Mouse (Mus musculus) C2C12 (cell line): ENCODE results near the gene Tomm20. TPM values are rescaled to one million over a fixed set of nuclear protein-coding genes. Genes with fewer than 3 reads are reported as not detected.
"Not testable (repeated sequence)": the region's sequence is repeated elsewhere in the genome, so short reads cannot be mapped to it uniquely, and the experiment has no call there.

Source experiments
- H3K27me3 ChIP-seq: one replicate; pipeline ENCODE4 v1.6.1; 2011; ENCODE audit not compliant: control insufficient read depth, insufficient read depth, insufficient read length
- H3K36me3 ChIP-seq: one replicate; pipeline ENCODE4 v1.6.1; 2011; ENCODE audit not compliant: control insufficient read depth, insufficient read depth
- H3K4me3 ChIP-seq: one replicate; pipeline ENCODE4 v1.5.1; 2011; ENCODE audit warnings: mild to moderate bottlenecking, control low read depth; ENCODE audit not compliant: poor library complexity, insufficient read depth, severe bottlenecking
- H3K79me2 ChIP-seq: one replicate; pipeline ENCODE4 v1.6.1; 2011; ENCODE audit not compliant: control insufficient read depth, insufficient read depth
- H3K79me3 ChIP-seq: one replicate; pipeline ENCODE4 v1.6.1; 2011; ENCODE audit warnings: low read depth, control low read depth
- H3ac ChIP-seq: one replicate; pipeline ENCODE3; 2011; ENCODE audit warnings: low read depth; ENCODE audit not compliant: control insufficient read depth, insufficient read length
- CEBPB ChIP-seq: IDR thresholded peaks from one replicate; pipeline ENCODE4 v1.6.1; 2011; ENCODE audit warnings: low read depth, mild to moderate bottlenecking, control low read depth, moderate library complexity
- CTCF ChIP-seq: IDR thresholded peaks from one replicate; pipeline ENCODE4 v1.5.1; 2011; ENCODE audit not compliant: control insufficient read depth, insufficient read depth, insufficient read length
- FOSL1 ChIP-seq: IDR thresholded peaks from one replicate; pipeline ENCODE4 v1.8.0; 2011; ENCODE audit warnings: mild to moderate bottlenecking, low read length; ENCODE audit not compliant: poor library complexity, insufficient read depth, severe bottlenecking
- MAX ChIP-seq: IDR thresholded peaks from one replicate; pipeline ENCODE4 v1.6.1; 2011; ENCODE audit warnings: mild to moderate bottlenecking, control low read depth
- MYOD1 ChIP-seq: IDR thresholded peaks from one replicate; pipeline ENCODE4 v1.6.1; 2011; ENCODE audit warnings: low read depth; ENCODE audit not compliant: control insufficient read depth, insufficient read length
- MYOG ChIP-seq: IDR thresholded peaks from one replicate; pipeline ENCODE4 v1.6.1; 2011; ENCODE audit not compliant: control insufficient read depth, insufficient read length; ENCODE audit errors: extremely low read depth
- USF1 ChIP-seq: IDR thresholded peaks from one replicate; pipeline ENCODE4 v1.6.1; 2011; ENCODE audit warnings: low read depth, mild to moderate bottlenecking, control low read depth, moderate library complexity
- polyA plus RNA-seq: library from polyadenylated mRNA; unstranded; fragments of >200 nt; fragmentation: generic; extraction: Trizol; gene quantifications from one replicate; pipeline ENCODE4 v1.2.1, GENCODE M21; 2012; ENCODE audit warnings: missing spikeins

Tomm20 gene
- polyA plus RNA-seq, 1 experiment = 255 TPM

DNA sequence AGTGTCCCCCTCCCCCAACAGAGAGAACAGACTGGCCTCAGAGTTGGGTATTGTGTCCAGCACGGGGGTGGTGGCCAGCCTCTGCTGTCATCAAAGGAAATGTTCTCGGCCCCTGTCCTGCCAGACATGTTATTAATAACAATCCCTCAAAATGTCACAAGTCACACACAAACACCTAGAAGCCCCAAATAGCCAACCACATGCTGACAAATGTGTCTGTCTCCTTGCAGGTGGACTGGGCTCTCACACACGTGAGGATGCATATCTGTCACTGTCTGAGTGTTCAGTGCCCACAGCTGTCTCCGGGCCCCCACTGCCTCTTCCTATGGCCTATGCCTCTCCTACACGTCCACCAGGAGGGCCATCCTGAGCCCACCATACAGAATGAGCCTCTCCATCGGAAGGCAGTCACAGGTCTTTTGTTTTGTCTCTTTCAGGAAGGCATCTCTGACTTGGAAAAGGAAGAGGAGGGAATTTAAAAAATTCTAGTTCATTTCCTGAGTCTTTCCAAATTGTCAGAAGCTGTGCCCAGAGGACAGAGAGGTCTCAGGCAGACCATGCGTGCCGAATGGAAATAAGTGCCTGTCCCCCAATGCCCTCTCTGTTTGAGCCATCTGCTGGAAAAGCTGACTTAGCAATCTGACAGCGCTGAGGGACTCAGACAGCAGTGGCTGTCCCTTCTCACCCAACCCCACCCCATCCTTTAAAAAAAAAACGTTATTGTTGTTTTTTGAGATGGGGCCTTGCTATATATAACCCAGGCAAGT is 30.9 kb downstream of the Tomm20 start:
- no peak overlapping the region for H3ac ChIP-seq
- no peaks in the 10 kb centered on the region for H3K36me3 ChIP-seq
- H3K79me3 ChIP-seq = no peaks in the 10 kb centered on the region
- no peak for TF ChIP-seq MYOG
- no peak for TF ChIP-seq CEBPB
- no peak for TF ChIP-seq CTCF
- TF ChIP-seq MYOD1 = no peak
- no peak for TF ChIP-seq MAX
- no peak for TF ChIP-seq USF1
- no peak for TF ChIP-seq FOSL1
- no peaks in the 10 kb centered on the region for H3K79me2 ChIP-seq
- no peaks in the 10 kb centered on the region for H3K27me3 ChIP-seq
- H3K4me3 ChIP-seq = no peak overlapping the region

- not testable (repeated sequence) for H3K4me3 ChIP-seq, H3K79me3 ChIP-seq, H3K27me3 ChIP-seq, H3K36me3 ChIP-seq, H3ac ChIP-seq, H3K79me2 ChIP-seq
Observed at GRCm38 (mm10) chr8:126914107-126914490, 31.5 kb downstream of the Tomm20 start.

GRCm38 (mm10) chr8:126913241-126914106 is 32.2 kb downstream of the Tomm20 start:
- Histone ChIP-seq H3ac (no peak overlapping the region), H3K4me3 (no peak overlapping the region), H3K79me3 (no peaks in the 10 kb centered on the region), H3K79me2 (no peaks in the 10 kb centered on the region), H3K36me3 (no peaks in the 10 kb centered on the region), H3K27me3 (no peaks in the 10 kb centered on the region)
- TF ChIP-seq USF1 = no peak
- no peak for TF ChIP-seq CEBPB

GRCm38 (mm10) chr8:126909371-126909802 is 36.3 kb downstream of the Tomm20 start:
- H3ac ChIP-seq = no peak overlapping the region
- no peak for TF ChIP-seq USF1
- no peak for TF ChIP-seq MYOG
- no peak for TF ChIP-seq MYOD1
- no peak for TF ChIP-seq CTCF
- TF ChIP-seq FOSL1 = no peak
- TF ChIP-seq CEBPB = no peak
- no peak for TF ChIP-seq MAX
- H3K79me3 ChIP-seq = no peaks in the 10 kb centered on the region
- no peaks in the 10 kb centered on the region for H3K79me2 ChIP-seq
- no peaks in the 10 kb centered on the region for H3K27me3 ChIP-seq
- no peaks in the 10 kb centered on the region for H3K36me3 ChIP-seq
- no peak overlapping the region for H3K4me3 ChIP-seq

- no peaks in the 10 kb centered on the region for H3K27me3 ChIP-seq
- no peaks in the 10 kb centered on the region for H3K79me3 ChIP-seq
- no peaks in the 10 kb centered on the region for H3K79me2 ChIP-seq
- H3K36me3 ChIP-seq = no peaks in the 10 kb centered on the region
- no peak for TF ChIP-seq MAX
- no peak for TF ChIP-seq FOSL1
- TF ChIP-seq CTCF = no peak
- no peak for TF ChIP-seq CEBPB
- no peak for TF ChIP-seq MYOD1
- TF ChIP-seq MYOG = no peak
- TF ChIP-seq USF1 = no peak
- H3ac ChIP-seq = no peak overlapping the region
- no peak overlapping the region for H3K4me3 ChIP-seq
Observed at GRCm38 (mm10) chr8:126908805-126909204, 36.8 kb downstream of the Tomm20 start.

DNA sequence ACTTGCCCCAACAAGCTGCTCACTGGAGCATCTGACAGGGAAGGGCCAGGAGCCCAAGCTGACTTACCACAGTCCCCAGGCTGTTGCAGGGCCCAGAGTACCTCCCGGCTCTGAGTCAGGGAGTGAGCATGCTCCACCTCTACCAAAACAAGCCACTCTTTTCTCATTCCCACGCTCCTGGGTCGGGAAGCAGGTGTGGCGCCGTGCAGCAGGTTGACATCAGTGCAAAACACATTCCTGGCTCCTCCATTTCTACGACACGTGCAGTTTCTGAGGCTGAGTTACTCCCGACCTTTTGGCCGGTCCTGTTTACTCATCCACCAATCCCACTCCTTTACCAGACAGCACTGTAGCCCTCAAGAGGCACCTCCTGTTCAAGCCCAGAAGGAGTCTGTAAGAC is 37.7 kb downstream of the Tomm20 start:
- Histone ChIP-seq H3K27me3 (no peaks in the 10 kb centered on the region), H3ac (no peak overlapping the region), H3K36me3 (no peaks in the 10 kb centered on the region), H3K79me2 (no peaks in the 10 kb centered on the region), H3K79me3 (no peaks in the 10 kb centered on the region), H3K4me3 (no peak overlapping the region)
- TF ChIP-seq USF1 (no peak), CTCF (no peak), CEBPB (no peak), FOSL1 (no peak), MAX (no peak), MYOD1 (no peak), MYOG (no peak)
